Mouse (Mus musculus): ENCODE results near the gene Ate1. TPM values are rescaled to one million over a fixed set of nuclear protein-coding genes. Genes with fewer than 3 reads are reported as not detected.

Ate1 gene
- polyA plus RNA-seq, 1 experiment from 2014 or later: 60.4 TPM

DNA sequence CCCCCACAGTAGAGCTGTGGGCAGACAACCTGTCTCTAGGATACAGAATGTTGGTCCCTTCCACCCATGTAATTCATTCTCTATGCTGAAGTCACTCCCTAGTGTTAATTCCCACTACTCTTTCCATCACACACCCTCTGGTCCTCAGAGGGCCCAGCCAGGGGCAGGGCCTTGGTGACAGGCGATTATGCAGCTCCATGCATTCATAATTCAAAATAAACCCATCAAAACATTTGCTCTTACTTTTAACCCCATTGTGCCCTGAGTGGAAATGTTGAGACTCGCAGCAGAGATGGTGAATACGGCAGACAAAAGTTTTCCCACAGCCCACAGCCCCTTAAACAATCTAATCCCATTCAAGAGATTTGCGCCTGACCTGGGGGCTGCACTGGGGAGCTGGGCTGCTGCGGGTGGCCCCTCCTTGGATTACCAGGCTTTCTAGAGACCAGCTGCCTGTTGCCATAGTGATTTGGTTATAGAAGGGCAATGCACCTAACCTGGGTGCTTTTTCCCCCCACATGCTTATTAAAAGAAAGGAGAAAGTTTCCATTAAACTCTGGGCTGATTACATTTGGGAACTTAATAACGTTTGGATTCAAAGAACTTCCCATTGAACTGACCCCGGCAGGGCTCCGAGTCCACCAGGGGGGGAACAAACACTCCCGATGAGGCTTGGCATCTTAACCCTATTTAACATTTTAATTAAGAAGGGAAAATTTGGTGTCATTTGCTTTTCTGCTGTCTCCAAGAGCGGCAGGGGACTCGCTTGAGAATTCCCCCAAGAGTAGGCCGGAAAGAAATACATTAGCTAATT lies 152.7 kb downstream of the Ate1 start:
- Histone ChIP-seq H3K9me3 (ENCODE audit: control insufficient read depth, low read length) (peaks cover 7% of the 10 kb centered on the region; the same call in 1 of the 2 replicates), H3K4me3 (ENCODE audit: low read depth, low read length) (no peak overlapping the region), H3K27ac (replicated peaks; ENCODE audit: low read depth, low read length) (no peak overlapping the region), H3K36me3 (ENCODE audit: control insufficient read depth, insufficient read depth, low read length) (no peaks in the 10 kb centered on the region), H3K4me2 (ENCODE audit: low read depth, low read length) (no peak overlapping the region), H3K27me3 (replicated peaks; ENCODE audit: control insufficient read depth, insufficient read depth, low read length) (no peaks in the 10 kb centered on the region), H3K4me1 (ENCODE audit: control insufficient read depth, insufficient read depth, low read length) (0 out of 2 replicates have a peak, but pooled peaks cover 7% of the 10 kb centered on the region), H3K9ac (ENCODE audit: low read depth, low read length) (no peak overlapping the region)
- WGBS: 29% methylated on average over 12 of the region's 12 CpGs
- DNase-seq (ENCODE audit: low spot score) (no peak), ATAC-seq (ENCODE audit: low read depth) (no peak)

DNA sequence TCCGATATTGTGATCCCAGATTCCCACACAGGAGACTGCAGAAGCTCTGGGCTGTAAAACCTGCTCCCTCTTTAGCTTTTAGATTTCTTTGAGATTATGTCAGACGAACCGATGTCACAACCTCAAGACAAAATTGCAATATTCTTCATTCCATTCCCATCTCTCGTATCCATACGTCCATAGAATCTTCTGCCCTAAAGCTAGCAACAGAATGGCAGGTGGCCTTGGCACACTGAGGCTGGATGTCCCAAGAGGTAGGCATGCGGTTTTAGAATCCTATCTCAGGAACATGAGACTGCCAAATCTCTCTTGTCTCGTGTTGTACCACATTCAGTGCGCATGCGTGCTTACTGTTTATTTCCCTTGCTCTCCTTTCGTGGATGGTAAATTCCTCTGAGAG lies 154.5 kb downstream of the Ate1 start:
- Histone ChIP-seq H3K9me3 (ENCODE audit: control insufficient read depth, low read length) (peaks cover 7% of the 10 kb centered on the region; the same call in 1 of the 2 replicates), H3K4me1 (ENCODE audit: control insufficient read depth, insufficient read depth, low read length) (0 out of 2 replicates have a peak, but pooled peaks cover 7% of the 10 kb centered on the region), H3K27ac (replicated peaks; ENCODE audit: low read depth, low read length) (no peak overlapping the region), H3K4me2 (ENCODE audit: low read depth, low read length) (no peak overlapping the region), H3K4me3 (ENCODE audit: low read depth, low read length) (no peak overlapping the region), H3K36me3 (ENCODE audit: control insufficient read depth, insufficient read depth, low read length) (no peaks in the 10 kb centered on the region), H3K9ac (ENCODE audit: low read depth, low read length) (no peak overlapping the region), H3K27me3 (replicated peaks; ENCODE audit: control insufficient read depth, insufficient read depth, low read length) (no peaks in the 10 kb centered on the region)
- ATAC-seq (ENCODE audit: low read depth): no peak
- no peak for DNase-seq (ENCODE audit: low spot score)
- 91% methylated on average over 10 of the region's 10 CpGs for WGBS

Other genes with a start within 250 kb of the Ate1 start
- gene Nsmce4a, start 52.7 kb upstream of the Ate1 start, polyA plus RNA-seq (2014; fragmentation: Nextera tagmentation; extraction: Ambion mirVana): 142 and 159 TPM in 2 replicates
- gene Tacc2, start 57.1 kb upstream of the Ate1 start, polyA plus RNA-seq (2014; fragmentation: Nextera tagmentation; extraction: Ambion mirVana): 42.2 and 44.4 TPM in 2 replicates

Data from embryonic facial prominence, embryonic 14.5 days (tissue).